Mouse (Mus musculus): ENCODE measurements around the gene Nmral1. TPM values are rescaled to one million over a fixed set of nuclear protein-coding genes. Genes with fewer than 3 reads are reported as not detected.
"Not testable (repeated sequence)": the region's sequence is repeated elsewhere in the genome, so short reads cannot be mapped to it uniquely, and the experiment has no call there.

Gene Nmral1
- polyA plus RNA-seq (2015; fragmentation: Nextera tagmentation; extraction: Ambion mirVana): 35.3 and 45.9 TPM in 2 replicates

- WGBS: 10% methylated on average over 33 of the region's 33 CpGs
- Histone ChIP-seq H3K9me3 (ENCODE audit: control insufficient read depth, low read length) (no peaks in the 10 kb centered on the region), H3K4me1 (ENCODE audit: control insufficient read depth, insufficient read depth, low read length) (no peaks in the 10 kb centered on the region), H3K4me2 (ENCODE audit: low read depth, low read length) (peak within 1 kb of the TSS; percentile 68), H3K9ac (ENCODE audit: low read depth, low read length) (peak within 1 kb of the TSS; percentile 76), H3K27ac (ENCODE audit: low read length) (peak within 1 kb of the TSS; percentile 34; the same call in 1 of the 2 replicates), H3K36me3 (ENCODE audit: control insufficient read depth, insufficient read depth, low read length) (no peaks in the 10 kb centered on the region), H3K4me3 (ENCODE audit: low read length) (peak within 1 kb of the TSS; percentile 65), H3K27me3 (replicated peaks; ENCODE audit: control insufficient read depth, insufficient read depth, low read length) (no peaks in the 10 kb centered on the region)
- peak; percentile 94 for ATAC-seq
Measured at GRCm38 (mm10) chr16:4718753-4719518, at the start of gene Nmral1. Gene Nmral1, minus strand, starts transcription at chr16:4719356.

GRCm38 (mm10) chr16:4768719-4769118, 49.6 kb upstream of the Nmral1 start:
- no peak for ATAC-seq
- H3K36me3 ChIP-seq (ENCODE audit: control insufficient read depth, insufficient read depth, low read length): peaks cover 35% of the 10 kb centered on the region
- 92% methylated on average over 5 of the region's 5 CpGs for WGBS

DNA sequence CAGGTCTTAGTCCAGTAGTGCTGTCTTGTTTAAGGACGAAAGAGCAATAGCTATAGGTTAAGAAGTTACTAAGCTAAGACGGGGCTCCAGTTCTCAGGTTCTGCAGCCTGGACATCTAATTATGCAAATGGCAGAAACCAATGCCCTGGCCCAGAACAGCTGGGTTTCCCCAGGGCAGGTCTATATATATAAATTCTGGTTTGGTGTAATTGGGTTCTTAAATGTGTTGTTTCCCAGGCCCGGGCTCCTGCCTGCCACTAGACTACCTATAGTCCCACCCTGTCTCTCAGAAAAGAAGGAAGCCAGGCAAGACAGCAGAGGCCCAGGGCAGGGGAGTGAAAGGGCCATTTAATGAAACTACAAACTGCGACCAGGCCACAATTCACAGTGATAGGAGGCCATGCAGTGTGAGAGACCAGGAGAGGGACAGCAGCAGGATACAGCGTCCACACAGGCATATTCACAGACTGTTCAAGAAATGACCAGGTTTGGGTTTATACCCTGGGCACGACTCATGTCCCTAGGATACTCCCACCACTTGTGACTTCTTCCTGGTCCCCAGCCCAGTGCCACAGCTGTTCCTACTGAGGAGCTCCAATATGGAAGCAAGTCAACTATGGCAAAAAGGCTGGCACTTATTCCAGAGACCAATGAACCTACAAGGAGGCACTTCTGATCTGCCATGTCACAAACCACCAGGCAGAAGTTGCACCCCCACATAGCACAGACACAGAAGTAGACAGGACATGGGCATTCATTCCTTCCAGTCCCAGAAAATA, 48.0 kb upstream of the Nmral1 start:
- Histone ChIP-seq H3K4me1 (ENCODE audit: control insufficient read depth, insufficient read depth, low read length) (no peaks in the 10 kb centered on the region), H3K27me3 (replicated peaks; ENCODE audit: control insufficient read depth, insufficient read depth, low read length) (no peaks in the 10 kb centered on the region), H3K9ac (ENCODE audit: low read depth, low read length) (no peak overlapping the region), H3K4me2 (ENCODE audit: low read depth, low read length) (no peak overlapping the region), H3K27ac (ENCODE audit: low read length) (no peak overlapping the region), H3K36me3 (ENCODE audit: control insufficient read depth, insufficient read depth, low read length) (peaks cover 35% of the 10 kb centered on the region), H3K9me3 (ENCODE audit: control insufficient read depth, low read length) (no peaks in the 10 kb centered on the region), H3K4me3 (ENCODE audit: low read length) (no peak overlapping the region)
- no peak for ATAC-seq
- WGBS: 85% methylated on average over 6 of the region's 6 CpGs

More at GRCm38 (mm10) chr16:4768719-4769118, 49.6 kb upstream of the Nmral1 start:
- Histone ChIP-seq H3K4me2 (ENCODE audit: low read depth, low read length) (no peak overlapping the region), H3K27me3 (replicated peaks; ENCODE audit: control insufficient read depth, insufficient read depth, low read length) (no peaks in the 10 kb centered on the region), H3K27ac (ENCODE audit: low read length) (no peak overlapping the region), H3K4me3 (ENCODE audit: low read length) (no peak overlapping the region), H3K4me1 (ENCODE audit: control insufficient read depth, insufficient read depth, low read length) (peaks cover 8% of the 10 kb centered on the region), H3K9me3 (ENCODE audit: control insufficient read depth, low read length) (no peaks in the 10 kb centered on the region), H3K9ac (ENCODE audit: low read depth, low read length) (no peak overlapping the region)

DNA sequence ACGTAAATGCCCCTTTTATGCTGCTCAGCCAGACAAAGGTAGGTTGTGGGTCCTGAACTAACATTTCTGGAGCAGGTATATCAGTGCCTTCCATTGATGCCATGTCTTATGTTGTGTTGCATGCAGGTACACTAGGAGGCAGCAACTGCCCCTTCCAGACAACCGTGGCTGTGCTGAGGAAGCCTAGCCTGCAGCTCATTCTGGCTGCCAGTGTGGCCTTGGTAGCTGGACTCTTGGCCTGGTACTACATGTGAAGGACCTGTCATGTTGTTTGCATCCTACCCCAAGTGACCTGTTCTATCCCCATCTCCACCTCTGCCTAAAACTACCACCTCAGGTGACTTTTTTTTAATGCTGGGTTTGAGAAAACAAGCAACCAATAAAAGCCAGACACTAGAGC, 46.7 kb upstream of the Nmral1 start:
- Histone ChIP-seq H3K4me2 (ENCODE audit: low read depth, low read length) (no peak overlapping the region), H3K9me3 (ENCODE audit: control insufficient read depth, low read length) (no peaks in the 10 kb centered on the region), H3K36me3 (ENCODE audit: control insufficient read depth, insufficient read depth, low read length) (peaks cover 35% of the 10 kb centered on the region), H3K4me1 (ENCODE audit: control insufficient read depth, insufficient read depth, low read length) (no peaks in the 10 kb centered on the region), H3K27me3 (replicated peaks; ENCODE audit: control insufficient read depth, insufficient read depth, low read length) (no peaks in the 10 kb centered on the region), H3K4me3 (ENCODE audit: low read length) (no peak overlapping the region), H3K9ac (ENCODE audit: low read depth, low read length) (no peak overlapping the region), H3K27ac (ENCODE audit: low read length) (no peak overlapping the region)
- ATAC-seq: no peak
- WGBS: 80% methylated on average over 2 of the region's 2 CpGs

DNA sequence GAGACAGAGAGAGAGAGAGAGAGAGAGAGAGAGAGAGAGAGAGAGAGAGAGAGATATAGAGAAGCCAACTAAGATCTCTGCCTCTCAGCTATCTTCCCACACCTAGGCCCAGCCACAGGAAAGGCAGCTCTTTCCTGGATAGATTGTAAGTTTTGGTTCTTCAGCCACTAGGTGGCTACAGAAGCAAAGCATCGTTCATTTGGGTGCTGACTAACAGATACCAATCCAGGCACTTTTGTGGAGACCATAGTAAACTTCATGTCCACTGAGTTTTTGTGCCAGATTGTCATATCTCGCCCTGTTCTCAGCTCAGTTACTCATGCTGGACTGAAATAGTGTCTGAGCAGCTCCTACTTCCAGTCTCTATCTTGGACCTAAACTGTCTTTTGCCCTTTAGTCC, 44.1 kb upstream of the Nmral1 start:
- no peak overlapping the region for H3K4me3 ChIP-seq (ENCODE audit: low read length)
- 0 out of 2 replicates have a peak overlapping the region, but pooled peaks have one; percentile 0 for H3K27ac ChIP-seq (ENCODE audit: low read length)
- 48% methylated on average over 2 of the region's 2 CpGs for WGBS
- peak; percentile 74 for ATAC-seq
- H3K27me3 ChIP-seq (replicated peaks; ENCODE audit: control insufficient read depth, insufficient read depth, low read length): no peaks in the 10 kb centered on the region
- no peaks in the 10 kb centered on the region for H3K9me3 ChIP-seq (ENCODE audit: control insufficient read depth, low read length)
- no peak overlapping the region for H3K9ac ChIP-seq (ENCODE audit: low read depth, low read length)
- H3K4me2 ChIP-seq (ENCODE audit: low read depth, low read length): no peak overlapping the region
- no peaks in the 10 kb centered on the region for H3K4me1 ChIP-seq (ENCODE audit: control insufficient read depth, insufficient read depth, low read length)
- H3K36me3 ChIP-seq (ENCODE audit: control insufficient read depth, insufficient read depth, low read length): peaks cover 22% of the 10 kb centered on the region

DNA sequence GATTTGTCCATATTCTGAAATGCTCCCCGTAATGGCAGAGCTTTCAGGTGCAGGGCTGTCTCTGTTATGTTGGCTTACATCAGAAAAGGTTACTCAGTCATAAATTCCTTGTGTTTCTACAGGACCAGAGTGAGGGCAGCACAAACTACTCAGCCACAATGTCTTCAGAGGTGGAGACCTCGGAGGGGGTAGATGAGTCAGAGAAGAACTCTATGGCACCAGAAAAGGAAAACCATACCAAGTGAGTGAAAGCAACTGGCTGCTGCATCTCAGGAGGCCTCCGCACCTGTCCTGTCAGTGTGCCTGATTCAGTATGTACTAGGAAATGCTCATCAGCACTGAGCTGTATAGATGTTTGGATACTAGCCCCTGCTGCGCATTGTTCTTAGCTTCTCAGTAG, 43.3 kb upstream of the Nmral1 start:
- H3K9ac ChIP-seq (ENCODE audit: low read depth, low read length): no peak overlapping the region
- H3K4me3 ChIP-seq (ENCODE audit: low read length): no peak overlapping the region
- H3K4me2 ChIP-seq (ENCODE audit: low read depth, low read length): no peak overlapping the region
- no peak for ATAC-seq
- 90% methylated on average over 4 of the region's 4 CpGs for WGBS
- H3K27ac ChIP-seq (ENCODE audit: low read length): no peak overlapping the region
- no peaks in the 10 kb centered on the region for H3K4me1 ChIP-seq (ENCODE audit: control insufficient read depth, insufficient read depth, low read length)
- H3K27me3 ChIP-seq (replicated peaks; ENCODE audit: control insufficient read depth, insufficient read depth, low read length): no peaks in the 10 kb centered on the region
- H3K9me3 ChIP-seq (ENCODE audit: control insufficient read depth, low read length): no peaks in the 10 kb centered on the region
- H3K36me3 ChIP-seq (ENCODE audit: control insufficient read depth, insufficient read depth, low read length): peaks cover 16% of the 10 kb centered on the region

- H3K27me3 ChIP-seq (replicated peaks; ENCODE audit: control insufficient read depth, insufficient read depth, low read length); H3K36me3 ChIP-seq (ENCODE audit: control insufficient read depth, insufficient read depth, low read length); H3K9me3 ChIP-seq (ENCODE audit: control insufficient read depth, low read length); H3K4me1 ChIP-seq (ENCODE audit: control insufficient read depth, insufficient read depth, low read length): not testable (repeated sequence)
- H3K4me3 ChIP-seq (ENCODE audit: low read length): peak overlapping the region; percentile 45
- peak; percentile 88 for ATAC-seq
- peak overlapping the region; percentile 63 for H3K9ac ChIP-seq (ENCODE audit: low read depth, low read length)
- peak overlapping the region; percentile 44 for H3K4me2 ChIP-seq (ENCODE audit: low read depth, low read length)
- H3K27ac ChIP-seq (ENCODE audit: low read length): peak overlapping the region; percentile 63
- 3% methylated on average over 27 of the region's 42 CpGs for WGBS
Measured at GRCm38 (mm10) chr16:4756660-4757335, 37.6 kb upstream of the Nmral1 start.

DNA sequence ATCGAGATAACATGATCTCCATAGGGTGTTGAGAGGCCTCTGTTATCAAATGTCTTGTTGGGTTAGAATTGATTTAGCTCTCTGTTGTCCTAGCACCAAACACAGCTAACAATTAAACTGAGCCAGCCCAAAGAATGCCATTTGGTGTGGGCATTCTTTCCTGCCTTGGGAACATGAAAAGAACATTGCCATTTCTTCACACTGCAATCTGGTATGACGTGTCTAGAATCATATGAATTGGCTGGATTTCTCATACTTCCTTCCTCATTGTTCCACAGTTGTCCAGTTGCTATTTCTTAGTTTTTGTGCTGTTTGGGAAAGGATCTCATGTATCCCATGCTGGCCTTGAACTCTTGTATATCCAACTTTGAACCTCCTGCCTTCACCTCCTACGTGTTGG, 34.9 kb upstream of the Nmral1 start:
- H3K9ac ChIP-seq (ENCODE audit: low read depth, low read length): no peak overlapping the region
- no peak overlapping the region for H3K4me3 ChIP-seq (ENCODE audit: low read length)
- no peaks in the 10 kb centered on the region for H3K27me3 ChIP-seq (replicated peaks; ENCODE audit: control insufficient read depth, insufficient read depth, low read length)
- H3K27ac ChIP-seq (ENCODE audit: low read length): no peak overlapping the region
- WGBS: 78% methylated on average over 3 of the region's 3 CpGs
- peaks cover 3% of the 10 kb centered on the region; the same call in 1 of the 2 replicates for H3K4me1 ChIP-seq (ENCODE audit: control insufficient read depth, insufficient read depth, low read length)
- no peak overlapping the region for H3K4me2 ChIP-seq (ENCODE audit: low read depth, low read length)
- no peak for ATAC-seq
- no peaks in the 10 kb centered on the region for H3K9me3 ChIP-seq (ENCODE audit: control insufficient read depth, low read length)
- H3K36me3 ChIP-seq (ENCODE audit: control insufficient read depth, insufficient read depth, low read length): peaks cover 2% of the 10 kb centered on the region; the same call in 1 of the 2 replicates

DNA sequence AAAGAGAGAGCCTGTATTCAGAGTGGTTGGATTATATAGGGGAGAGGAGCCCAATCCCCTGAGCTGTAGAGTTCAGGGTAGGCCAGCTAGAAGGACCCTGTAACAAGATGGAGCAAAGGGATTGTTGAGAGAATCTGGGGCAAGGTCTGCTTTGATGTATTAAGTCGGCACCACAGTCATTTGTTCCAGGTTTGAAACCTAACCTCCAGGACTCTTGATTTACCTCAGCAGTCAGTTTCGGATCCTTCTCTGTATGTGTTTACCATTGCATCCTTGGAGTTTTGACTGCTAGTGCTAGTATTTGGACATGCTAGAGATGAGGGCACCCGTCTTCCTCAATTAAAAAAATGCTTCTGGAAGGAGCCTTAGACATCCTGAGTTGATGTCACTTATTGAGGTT, 33.0 kb upstream of the Nmral1 start:
- no peaks in the 10 kb centered on the region for H3K9me3 ChIP-seq (ENCODE audit: control insufficient read depth, low read length)
- H3K4me1 ChIP-seq (ENCODE audit: control insufficient read depth, insufficient read depth, low read length): peaks cover 3% of the 10 kb centered on the region; the same call in 1 of the 2 replicates
- H3K4me3 ChIP-seq (ENCODE audit: low read length): no peak overlapping the region
- H3K27ac ChIP-seq (ENCODE audit: low read length): no peak overlapping the region
- no peak overlapping the region for H3K9ac ChIP-seq (ENCODE audit: low read depth, low read length)
- no peaks in the 10 kb centered on the region for H3K27me3 ChIP-seq (replicated peaks; ENCODE audit: control insufficient read depth, insufficient read depth, low read length)
- no peak overlapping the region for H3K4me2 ChIP-seq (ENCODE audit: low read depth, low read length)
- 95% methylated on average over 3 of the region's 3 CpGs for WGBS
- no peak for ATAC-seq
- H3K36me3 ChIP-seq (ENCODE audit: control insufficient read depth, insufficient read depth, low read length): peaks cover 2% of the 10 kb centered on the region; the same call in 1 of the 2 replicates
